Comparison of ENCODE assay signal across 9 mouse cellular contexts in the genomic region with DNA sequence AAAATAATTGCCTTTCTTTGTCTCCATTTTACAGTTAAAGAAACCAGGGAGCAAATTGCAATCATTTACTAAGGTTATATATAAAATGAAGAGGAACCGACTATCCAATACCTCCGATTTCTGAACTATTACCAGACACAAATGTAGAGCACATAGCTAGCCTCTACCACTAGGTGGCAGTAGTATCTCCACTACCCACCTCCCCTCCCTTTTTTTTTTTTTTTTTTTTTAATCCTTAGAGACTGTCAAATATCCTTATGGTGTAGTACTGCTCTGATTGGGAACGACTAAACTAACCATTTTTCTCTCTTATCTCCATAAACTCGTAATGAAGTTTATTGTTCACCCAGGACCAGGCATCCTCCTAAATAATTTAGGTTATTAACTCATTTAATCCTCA. TPM values are rescaled to one million over a fixed set of nuclear protein-coding genes. Genes with fewer than 3 reads are reported as not detected.
DNase-seq lines count a peak whose midpoint lies in the region; ATAC-seq and TF ChIP-seq lines count a peak whose summit lies in the region.
"Had no signal": no experiment of that assay in that cellular context is flagged by ENCODE, and none has a peak within 500 bp of the region (broad histone marks: within the 10 kb centered on the region; RNA-seq: fewer than 3 reads in every experiment).

No protein-coding gene starts in this region.

- H3K4me2 ChIP-seq in midbrain, embryonic 14.5 days (ENCODE audit: low read length), result no peak overlapping the region
- no peak overlapping the region for H3K4me2 ChIP-seq in midbrain, embryonic 15.5 days
- H3K4me2 ChIP-seq: neural tube, embryonic 12.5 days had no signal

- H3K9ac ChIP-seq in midbrain, embryonic 14.5 days (replicated peaks; ENCODE audit: low read length), result no peak overlapping the region
- H3K9ac ChIP-seq in midbrain, embryonic 15.5 days, result no peak overlapping the region
- H3K9ac ChIP-seq: neural tube, embryonic 12.5 days had no signal

- no peaks in the 10 kb centered on the region for H3K27me3 ChIP-seq in midbrain, embryonic 14.5 days (ENCODE audit: control insufficient read depth, insufficient read depth, low read length)
- no peaks in the 10 kb centered on the region for H3K27me3 ChIP-seq in midbrain, embryonic 15.5 days (replicated peaks)
- H3K27me3 ChIP-seq: neural tube, embryonic 12.5 days had no signal

- peak; percentile 76 for TF ChIP-seq CTCF in gastrocnemius, adult 2 months (IDR thresholded peaks at IDR 0.05)

- intact Hi-C loops in gastrocnemius, adult 2 months (cut with DNase I), result no loop called here

- H3K4me1 ChIP-seq in midbrain, embryonic 14.5 days (ENCODE audit: control insufficient read depth, insufficient read depth, low read length), result no peaks in the 10 kb centered on the region
- no peaks in the 10 kb centered on the region for H3K4me1 ChIP-seq in midbrain, embryonic 15.5 days
- H3K4me1 ChIP-seq: neural tube, embryonic 12.5 days had no signal

- WGBS in midbrain, embryonic 14.5 days, result 58% methylated on average over 4 of the region's 4 CpGs
- 52% methylated on average over 4 of the region's 4 CpGs for WGBS in midbrain, embryonic 15.5 days

- H3K4me3 ChIP-seq in gastrocnemius, adult 2 months, result no peak overlapping the region
- no peak overlapping the region for H3K4me3 ChIP-seq in midbrain, embryonic 14.5 days (replicated peaks; ENCODE audit: low read depth, low read length)
- H3K4me3 ChIP-seq in midbrain, embryonic 15.5 days, result no peak overlapping the region
- H3K4me3 ChIP-seq: neural tube, embryonic 12.5 days had no signal

- DNase-seq in gastrocnemius, adult 2 months, result no peak
- no peak for DNase-seq in gastrocnemius, adult 8-10 months (ENCODE audit: low spot score in 2 of 2)
- DNase-seq in midbrain, embryonic 14.5 days, result peak; percentile 72
- DNase-seq in embryo, embryonic 10.5 days (ENCODE audit: low spot score), result peak; percentile 60
- DNase-seq in retina, postnatal 7 days (ENCODE audit: low read depth, low spot score), result peak; percentile 46
- DNase-seq in ovary, postnatal 14 days (ENCODE audit: low spot score), result no peak

- H3K9me3 ChIP-seq in midbrain, embryonic 14.5 days (ENCODE audit: control insufficient read depth, low read length), result no peaks in the 10 kb centered on the region
- no peaks in the 10 kb centered on the region for H3K9me3 ChIP-seq in midbrain, embryonic 15.5 days
- H3K9me3 ChIP-seq: neural tube, embryonic 12.5 days had no signal

- no peak for ATAC-seq in midbrain, embryonic 14.5 days (ENCODE audit: low FRiP score, low TSS enrichment)
- no peak for ATAC-seq in midbrain, embryonic 15.5 days (replicated peaks)
- ATAC-seq in granulocyte monocyte progenitor cell, adult 5-6 weeks (replicated peaks; ENCODE audit: poor library complexity, severe bottlenecking), result no peak

- no peaks in the 10 kb centered on the region for H3K36me3 ChIP-seq in midbrain, embryonic 14.5 days (ENCODE audit: control insufficient read depth, insufficient read depth, low read length)
- no peaks in the 10 kb centered on the region for H3K36me3 ChIP-seq in midbrain, embryonic 15.5 days (replicated peaks)
- H3K36me3 ChIP-seq: neural tube, embryonic 12.5 days had no signal

- no peak overlapping the region for H3K27ac ChIP-seq in gastrocnemius, adult 2 months
- no peak overlapping the region for H3K27ac ChIP-seq in midbrain, embryonic 14.5 days (replicated peaks; ENCODE audit: low read depth, low read length)
- H3K27ac ChIP-seq in midbrain, embryonic 15.5 days, result no peak overlapping the region
- H3K27ac ChIP-seq: neural tube, embryonic 12.5 days had no signal

RNA-seq across cellular contexts. Expression of gene C1rl, which starts 12.6 kb away (rescaled TPM):
- total RNA-seq in gastrocnemius, adult 2 months (2021), result under 1 TPM; 0.28 to 0.61 TPM
- total RNA-seq in gastrocnemius, adult 8-10 months (2022), result under 1 TPM in 3 of 4 experiments, not detected in 1; 0.34 to 0.51 (median 0.45) TPM
- 0.09 and 0.27 TPM in 2 replicates for polyA plus RNA-seq in midbrain, embryonic 14.5 days (2014; fragmentation: Nextera tagmentation; extraction: Ambion mirVana)
- polyA plus RNA-seq in midbrain, embryonic 15.5 days (2015; fragmentation: Nextera tagmentation; extraction: Ambion mirVana), result 0.23 and 0.30 TPM in 2 replicates
- 6.8 and 7.0 TPM in 2 replicates for total RNA-seq in granulocyte monocyte progenitor cell, adult 5-6 weeks (2014; fragmentation: Nextera tagmentation)
- 5.9 and 8.6 TPM in 2 replicates for total RNA-seq in granulocyte monocyte progenitor cell, adult 5-6 weeks (2017)

RNA-seq across cellular contexts. Expression of gene Clstn3, which starts 15.7 kb away (rescaled TPM):
- under 1 TPM; 0.36 to 0.64 TPM for total RNA-seq in gastrocnemius, adult 2 months (2021)
- 1 to 10 TPM in 1 of 4 experiments, under 1 TPM in 3; 0.27 to 1.2 (median 0.48) TPM for total RNA-seq in gastrocnemius, adult 8-10 months (2022)
- 78.0 and 105 TPM in 2 replicates for polyA plus RNA-seq in midbrain, embryonic 14.5 days (2014; fragmentation: Nextera tagmentation; extraction: Ambion mirVana)
- 146 and 153 TPM in 2 replicates for polyA plus RNA-seq in midbrain, embryonic 15.5 days (2015; fragmentation: Nextera tagmentation; extraction: Ambion mirVana)
- 7.5 and 17.8 TPM in 2 replicates for total RNA-seq in granulocyte monocyte progenitor cell, adult 5-6 weeks (2014; fragmentation: Nextera tagmentation)
- total RNA-seq in granulocyte monocyte progenitor cell, adult 5-6 weeks (2017), result 8.6 and 11.6 TPM in 2 replicates

RNA-seq across cellular contexts. Expression of gene C1ra, which starts 31.9 kb away (rescaled TPM):
- 10 to 100 TPM in 1 of 2 experiments, 1 to 10 TPM in 1; 7.4 to 10.5 TPM for total RNA-seq in gastrocnemius, adult 2 months (2021)
- total RNA-seq in gastrocnemius, adult 8-10 months (2022), result 1 to 10 TPM; 3.6 to 7.5 (median 5.5) TPM
- 0.12 TPM in 1 of 2 replicates, not detected in the other for polyA plus RNA-seq in midbrain, embryonic 14.5 days (2014; fragmentation: Nextera tagmentation; extraction: Ambion mirVana)
- 0.27 and 0.28 TPM in 2 replicates for polyA plus RNA-seq in midbrain, embryonic 15.5 days (2015; fragmentation: Nextera tagmentation; extraction: Ambion mirVana)
- 3.5 and 7.7 TPM in 2 replicates for total RNA-seq in granulocyte monocyte progenitor cell, adult 5-6 weeks (2014; fragmentation: Nextera tagmentation)
- 4.9 and 5.5 TPM in 2 replicates for total RNA-seq in granulocyte monocyte progenitor cell, adult 5-6 weeks (2017)

Comparison
In these comparisons a context has a peak if more than half of its experiments do, and no peak if none do; other contexts are left out.
1. DNase-seq: peak in midbrain, embryonic 14.5 days (single experiment), embryo, embryonic 10.5 days (single experiment) and retina, postnatal 7 days (single experiment); none in gastrocnemius, adult 2 months (single experiment), gastrocnemius, adult 8-10 months (0 of 2) and ovary, postnatal 14 days (single experiment).
2. RNA of gene C1rl, which starts 12.6 kb away (total RNA-seq): 5.9 to 8.6 TPM in granulocyte monocyte progenitor cell, adult 5-6 weeks; 0.28 to 0.61 TPM in gastrocnemius, adult 2 months and 0.34 to 0.51 TPM in gastrocnemius, adult 8-10 months; every median in the first group is over 4 times any median in the second.